Mouse (Mus musculus): ENCODE measurements around the gene Tnfaip6. TPM values are rescaled to one million over a fixed set of nuclear protein-coding genes. Genes with fewer than 3 reads are reported as not detected.

The Tnfaip6 gene
- total RNA-seq, 2 experiments from 2014 or later: not detected

DNA sequence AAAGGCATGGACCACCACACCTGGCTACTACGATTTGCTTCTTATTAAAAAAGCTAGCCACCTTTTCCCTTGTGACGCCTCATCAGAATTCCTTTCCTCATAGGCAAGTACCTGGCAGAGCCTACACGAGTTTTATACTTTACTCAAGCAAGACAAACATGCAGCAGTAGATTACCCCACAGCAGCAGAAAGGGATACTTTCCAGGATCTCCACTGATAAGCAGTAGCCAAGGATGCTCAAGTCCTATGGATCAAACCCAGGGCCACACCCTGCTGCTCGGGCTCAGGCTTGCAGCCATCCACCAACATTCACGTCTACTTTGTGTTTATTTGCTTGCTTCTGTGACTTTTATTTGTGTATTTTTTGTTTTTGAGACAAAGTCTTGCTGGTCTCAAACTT lies 8.2 kb downstream of the Tnfaip6 start:
- ATAC-seq (replicated peaks; ENCODE audit: low FRiP score, poor library complexity, severe bottlenecking): no peak

DNA sequence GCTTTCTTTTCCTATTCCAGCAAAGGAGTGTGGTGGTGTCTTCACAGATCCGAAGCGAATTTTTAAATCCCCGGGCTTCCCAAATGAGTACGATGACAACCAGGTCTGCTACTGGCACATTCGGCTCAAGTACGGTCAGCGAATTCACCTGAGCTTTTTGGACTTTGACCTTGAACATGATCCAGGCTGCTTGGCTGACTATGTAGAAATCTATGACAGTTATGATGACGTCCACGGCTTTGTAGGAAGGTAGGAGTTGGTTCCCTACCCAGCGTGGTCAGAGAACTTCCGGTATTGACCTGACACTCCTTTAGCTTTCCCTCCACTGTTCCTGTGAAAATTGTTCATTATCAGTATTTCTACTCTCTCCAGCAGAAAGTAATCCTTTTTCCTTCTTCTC lies 13.0 kb downstream of the Tnfaip6 start:
- no peak for ATAC-seq (replicated peaks; ENCODE audit: low FRiP score, poor library complexity, severe bottlenecking)

DNA sequence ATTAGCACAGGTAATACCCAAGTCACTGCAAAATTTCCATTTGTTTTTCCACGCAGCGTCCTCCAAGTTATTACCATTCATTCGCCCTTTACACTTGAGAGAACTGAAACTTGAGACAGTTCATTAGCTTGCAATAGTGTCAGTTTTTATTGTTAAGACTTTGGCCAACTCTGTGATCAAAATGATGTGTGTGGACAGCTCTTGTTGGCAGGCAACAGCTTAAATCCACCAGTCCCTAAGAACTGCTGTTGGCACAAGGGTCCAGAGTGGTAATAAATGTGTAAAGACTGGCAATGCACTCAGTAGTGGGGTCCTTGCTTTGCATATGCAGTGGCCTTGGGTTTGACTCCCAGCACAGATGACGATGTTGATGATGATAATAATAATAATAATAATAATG lies 14.5 kb downstream of the Tnfaip6 start:
- no peak for ATAC-seq (replicated peaks; ENCODE audit: low FRiP score, poor library complexity, severe bottlenecking)

DNA sequence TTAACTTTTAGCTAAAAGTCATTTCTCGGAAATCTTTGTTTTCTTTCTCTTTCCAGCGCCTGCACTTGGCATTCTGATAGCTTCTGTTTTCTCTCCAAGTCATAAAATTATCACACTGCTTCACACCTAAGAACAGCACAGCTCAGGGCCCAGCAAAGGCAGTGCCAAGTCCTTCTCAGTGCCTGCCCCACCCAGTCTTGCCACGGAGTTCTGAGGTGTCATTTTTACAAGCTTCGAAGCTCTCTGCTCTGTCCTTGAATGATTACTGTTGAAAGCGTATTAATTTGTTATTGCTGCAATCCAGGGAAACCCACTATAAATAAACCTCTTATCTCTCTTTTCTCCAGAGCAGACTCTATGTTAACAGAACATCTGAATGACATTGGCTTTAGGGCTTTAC lies 15.7 kb downstream of the Tnfaip6 start:
- no peak for ATAC-seq (replicated peaks; ENCODE audit: low FRiP score, poor library complexity, severe bottlenecking)

DNA sequence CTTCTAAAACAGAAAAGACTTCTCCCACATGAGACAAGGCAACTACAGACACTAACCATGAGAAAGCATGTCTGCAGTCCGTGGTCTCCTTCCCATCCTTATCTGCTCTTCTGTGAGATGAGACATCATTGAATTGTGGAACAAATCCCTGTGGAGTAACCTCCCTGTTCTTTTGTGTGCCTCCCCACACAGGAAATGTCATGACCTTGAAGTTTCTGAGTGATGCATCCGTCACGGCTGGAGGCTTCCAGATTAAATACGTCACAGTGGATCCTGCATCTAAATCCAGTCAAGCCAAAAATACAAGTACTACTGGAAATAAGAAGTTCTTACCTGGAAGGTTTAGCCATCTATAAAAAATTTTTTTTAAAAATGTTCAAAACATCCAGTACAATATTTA lies 17.8 kb downstream of the Tnfaip6 start:
- no peak for ATAC-seq (replicated peaks; ENCODE audit: low FRiP score, poor library complexity, severe bottlenecking)

DNA sequence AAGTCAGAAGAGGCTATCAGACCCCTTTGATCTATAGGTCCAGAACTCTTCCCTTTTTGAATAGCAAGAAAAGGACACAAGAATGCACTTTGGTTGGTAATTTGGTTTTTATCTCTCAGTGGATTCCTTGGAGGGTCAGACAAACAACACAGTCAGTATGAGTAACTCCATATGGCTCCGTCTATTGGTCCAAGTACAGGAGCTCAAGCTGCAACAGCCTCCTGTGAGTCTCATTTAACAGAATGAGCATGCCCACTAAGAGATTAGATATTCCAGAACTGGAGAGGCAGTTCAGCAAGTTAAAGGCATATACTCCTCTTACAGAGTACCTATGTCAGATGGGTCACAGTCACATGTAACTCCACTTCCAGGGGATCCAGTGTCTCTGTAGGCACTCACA lies 19.3 kb downstream of the Tnfaip6 start:
- ATAC-seq (replicated peaks; ENCODE audit: low FRiP score, poor library complexity, severe bottlenecking): no peak

DNA sequence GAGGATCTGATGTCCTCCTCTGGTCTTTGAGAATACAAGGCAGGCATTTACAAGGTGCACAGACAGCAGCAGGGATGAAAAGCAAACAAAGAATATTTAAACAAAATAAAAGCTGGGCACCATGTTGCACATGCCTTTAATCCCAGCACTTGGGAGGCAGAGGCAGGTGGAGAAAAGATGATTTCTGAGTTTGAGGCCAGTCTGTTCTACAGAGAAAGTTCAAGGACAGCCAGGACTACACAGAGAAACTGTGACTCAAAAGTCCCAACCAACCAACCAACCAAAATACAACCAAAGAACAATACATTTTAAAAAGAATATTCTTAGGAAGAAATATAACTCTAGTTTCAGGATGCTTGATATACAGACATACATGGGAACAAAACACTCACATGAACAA lies 19.9 kb downstream of the Tnfaip6 start:
- no peak for ATAC-seq (replicated peaks; ENCODE audit: low FRiP score, poor library complexity, severe bottlenecking)

DNA sequence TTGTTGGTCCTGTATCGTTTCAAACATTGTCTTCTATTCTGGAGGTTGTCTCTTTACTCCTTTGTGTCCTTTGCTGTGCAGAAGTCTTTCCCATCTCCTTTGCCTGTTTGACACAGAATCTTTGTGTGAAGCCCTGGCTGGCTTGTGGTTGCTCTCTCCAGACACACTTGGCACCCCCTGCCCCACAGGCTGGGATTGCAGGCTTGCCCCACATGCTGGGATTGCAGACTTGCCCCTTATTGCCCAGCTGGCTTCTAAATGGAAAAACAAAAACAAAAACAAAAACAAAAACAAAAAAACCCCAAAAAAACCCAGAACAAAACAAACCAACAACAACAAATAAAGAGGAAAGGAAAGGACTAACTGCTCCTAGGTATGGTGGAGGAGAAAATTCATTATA lies 30.8 kb downstream of the Tnfaip6 start:
- no peak for ATAC-seq (replicated peaks; ENCODE audit: low FRiP score, poor library complexity, severe bottlenecking)

DNA sequence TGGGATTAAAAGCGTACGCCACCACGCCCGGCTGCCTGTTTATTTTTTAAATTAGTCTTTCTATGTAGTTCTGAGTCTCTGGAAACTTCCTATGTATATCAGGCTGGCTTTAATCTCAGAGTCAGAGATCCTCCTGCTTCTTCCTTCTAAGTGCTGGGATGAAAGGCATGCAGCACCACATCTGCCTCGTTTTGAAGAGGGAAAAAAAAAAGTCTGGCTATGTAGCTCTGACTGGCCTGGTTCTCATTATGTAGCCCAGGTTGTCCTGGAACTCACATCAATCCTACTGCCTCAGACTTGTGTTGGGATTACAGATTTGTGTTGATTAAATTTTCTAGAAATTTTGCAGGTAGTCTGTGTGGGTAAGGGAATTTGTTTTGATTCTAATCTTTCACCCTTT lies 33.0 kb downstream of the Tnfaip6 start:
- no peak for ATAC-seq (replicated peaks; ENCODE audit: low FRiP score, poor library complexity, severe bottlenecking)

DNA sequence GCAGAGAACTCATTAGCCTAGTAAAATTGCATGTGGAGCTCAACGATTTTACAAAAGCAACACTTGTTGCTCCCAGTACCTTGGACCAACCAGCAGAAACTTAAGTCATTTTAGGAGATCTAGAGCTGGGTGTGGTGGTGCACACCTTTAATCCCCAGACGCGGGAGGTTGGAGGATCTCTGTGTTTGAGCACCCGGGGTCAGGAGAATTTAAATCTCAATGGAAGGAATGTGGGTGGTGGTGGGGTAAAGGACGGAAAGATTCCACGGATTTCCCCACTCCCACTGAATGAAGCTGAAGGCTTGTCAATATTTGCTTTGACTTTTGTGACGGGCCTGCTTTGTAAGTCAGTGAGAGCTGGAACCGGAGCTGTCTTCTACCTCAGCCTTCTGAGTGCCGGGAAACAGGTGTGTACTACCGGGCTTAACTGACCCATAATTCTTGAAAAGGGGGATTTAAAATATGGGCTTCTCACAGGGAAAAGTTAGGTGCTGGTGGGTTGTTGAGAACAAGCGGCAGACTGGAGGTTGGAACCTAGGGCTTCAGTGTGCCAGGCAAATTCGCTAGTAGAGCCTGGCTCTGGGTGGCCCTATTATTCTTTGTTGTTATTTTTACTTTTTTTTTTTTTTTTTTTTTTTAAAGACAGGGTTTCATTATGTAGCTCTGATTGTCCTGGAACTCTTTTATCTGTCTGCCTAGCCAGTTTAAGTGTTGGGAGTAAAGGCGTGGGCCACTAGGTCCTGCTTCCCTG lies 33.6 kb downstream of the Tnfaip6 start:
- no peak for ATAC-seq (replicated peaks; ENCODE audit: low FRiP score, poor library complexity, severe bottlenecking)

DNA sequence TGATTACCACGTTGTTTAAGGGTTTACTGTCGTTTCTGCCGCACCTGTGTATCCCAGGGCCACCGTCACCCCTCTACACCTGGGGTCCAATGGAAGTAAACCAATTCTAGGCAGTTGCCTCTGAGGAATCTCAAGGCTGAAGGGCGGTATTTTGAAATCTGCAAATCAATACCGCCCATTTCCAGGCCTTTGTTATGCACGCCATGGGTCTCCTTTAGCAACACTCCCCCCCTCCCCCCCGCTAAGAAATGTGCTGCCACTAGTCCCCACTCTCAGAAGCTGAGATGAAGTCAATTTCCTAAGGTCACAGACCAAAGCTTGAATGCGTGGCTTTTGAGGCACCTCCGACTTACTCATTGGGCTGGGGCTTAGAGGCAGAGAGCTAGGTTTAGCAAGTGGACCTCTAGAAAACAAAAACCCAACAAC lies 34.3 kb downstream of the Tnfaip6 start:
- ATAC-seq (replicated peaks; ENCODE audit: low FRiP score, poor library complexity, severe bottlenecking): no peak

DNA sequence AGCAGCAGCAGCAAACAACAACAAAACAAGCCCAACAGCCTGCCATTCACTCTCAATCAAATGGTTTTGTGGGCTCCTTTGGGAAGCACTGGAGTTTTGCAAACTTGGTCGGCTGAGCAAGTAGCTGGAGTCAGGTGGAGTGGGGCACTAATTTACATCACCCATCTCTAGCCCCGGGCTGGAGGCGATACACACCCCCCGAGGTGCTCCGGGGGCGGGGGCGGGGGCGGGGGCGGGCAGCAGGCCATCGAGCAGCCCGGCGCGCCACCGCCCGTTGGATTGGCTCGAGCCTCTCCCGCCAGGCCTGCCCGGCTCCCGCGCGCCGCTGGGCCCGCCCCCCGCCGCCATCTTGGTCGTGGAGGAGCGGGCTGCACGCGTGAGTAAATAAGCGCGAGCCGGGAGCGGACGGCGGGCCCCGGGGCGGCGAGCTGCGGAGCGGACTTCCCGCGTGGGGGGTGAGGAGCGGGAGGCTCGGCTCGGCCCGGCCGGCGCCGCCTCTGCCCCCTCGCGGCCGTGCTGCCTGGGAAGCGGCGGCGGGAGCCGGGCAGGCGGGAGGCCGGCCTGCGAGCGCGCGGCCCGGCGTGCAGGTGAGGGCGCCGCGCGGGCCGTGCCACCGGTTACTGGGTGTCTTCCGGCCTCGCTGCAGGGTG lies 34.8 kb downstream of the Tnfaip6 start, which contains the start of gene Rif1:
Rif1 (plus strand) TSS at position 342 of the 650 bp plus-strand sequence.
- peak; percentile 96 for ATAC-seq (replicated peaks; ENCODE audit: low FRiP score, poor library complexity, severe bottlenecking)

DNA sequence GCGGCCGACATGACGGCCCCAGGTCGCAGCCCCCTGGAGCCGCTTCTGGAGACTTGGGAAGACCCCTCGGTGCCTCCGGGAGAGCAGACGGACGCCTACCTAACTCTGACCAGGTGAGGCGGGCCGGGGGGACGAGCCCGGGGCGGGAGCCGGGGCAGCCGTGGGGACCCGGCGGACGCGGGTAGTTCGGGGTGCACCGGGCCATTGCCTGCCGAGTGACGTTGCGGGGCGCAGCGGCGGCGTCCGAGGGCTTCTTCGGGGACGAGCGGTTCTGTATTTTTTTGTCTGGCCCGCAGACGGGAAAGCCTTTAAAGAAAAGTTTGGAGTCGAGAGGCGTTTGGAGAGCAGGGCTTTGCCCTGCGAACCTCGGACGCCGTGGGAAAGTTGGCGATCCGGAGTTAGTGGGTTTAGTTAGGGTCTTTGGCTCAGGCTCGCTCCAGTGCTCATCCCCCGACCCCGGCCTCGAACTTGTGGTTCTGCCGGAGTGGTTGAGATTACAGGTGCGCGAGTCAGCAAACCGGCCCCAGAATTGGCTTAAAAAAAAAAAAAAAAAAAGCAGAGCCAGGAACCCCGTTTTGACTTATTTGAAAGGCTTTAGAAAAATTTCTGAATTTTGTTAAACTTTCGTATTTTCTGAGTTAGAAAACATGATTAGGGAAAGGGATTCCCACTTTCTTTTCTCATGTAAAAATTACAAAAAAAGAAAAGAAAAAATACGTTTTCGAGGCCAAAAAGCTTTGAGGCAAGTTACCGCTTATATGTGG lies 35.5 kb downstream of the Tnfaip6 start:
- peak; percentile 51; the same call in 1 of the 2 replicates for ATAC-seq (replicated peaks; ENCODE audit: low FRiP score, poor library complexity, severe bottlenecking)

DNA sequence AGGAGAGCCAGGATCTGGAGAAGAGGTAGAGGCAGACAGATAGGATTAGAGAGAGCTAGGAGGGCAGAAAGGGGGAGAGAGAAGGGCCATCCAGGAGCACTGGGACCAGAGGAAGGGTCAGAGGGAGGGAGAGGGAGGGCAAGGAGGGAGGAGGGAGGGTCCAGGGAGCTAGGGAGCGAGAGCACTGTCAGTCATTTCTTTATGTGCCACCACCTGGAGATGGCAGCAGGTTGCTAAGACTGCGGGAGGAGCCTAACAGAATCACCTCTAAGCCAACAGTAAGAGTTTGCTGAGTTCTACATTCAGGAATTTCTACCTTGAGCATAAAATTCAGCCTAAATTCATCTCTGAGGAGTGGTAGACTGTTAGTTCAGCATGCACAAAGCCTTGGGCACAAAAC lies 40.9 kb downstream of the Tnfaip6 start:
- no peak for ATAC-seq (replicated peaks; ENCODE audit: low FRiP score, poor library complexity, severe bottlenecking)

DNA sequence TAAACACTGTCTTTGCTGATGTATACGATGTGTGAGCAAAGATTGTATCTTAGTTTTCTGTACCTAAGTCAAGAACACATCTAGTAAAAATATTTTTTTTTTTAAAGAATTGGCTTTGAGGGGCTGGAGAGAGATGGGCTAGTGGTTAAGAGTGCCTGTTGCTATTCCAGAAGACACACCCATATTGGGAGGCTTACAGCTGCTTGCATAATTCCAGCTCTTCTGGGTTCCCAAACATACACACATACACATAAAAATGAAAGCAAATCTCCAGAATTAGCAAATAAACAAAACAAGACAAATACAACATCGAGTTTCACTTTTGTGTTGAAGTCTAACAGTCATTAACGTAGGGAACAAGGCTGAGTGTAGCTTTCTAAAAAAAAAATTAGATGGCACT lies 46.2 kb downstream of the Tnfaip6 start:
- no peak for ATAC-seq (replicated peaks; ENCODE audit: low FRiP score, poor library complexity, severe bottlenecking)

DNA sequence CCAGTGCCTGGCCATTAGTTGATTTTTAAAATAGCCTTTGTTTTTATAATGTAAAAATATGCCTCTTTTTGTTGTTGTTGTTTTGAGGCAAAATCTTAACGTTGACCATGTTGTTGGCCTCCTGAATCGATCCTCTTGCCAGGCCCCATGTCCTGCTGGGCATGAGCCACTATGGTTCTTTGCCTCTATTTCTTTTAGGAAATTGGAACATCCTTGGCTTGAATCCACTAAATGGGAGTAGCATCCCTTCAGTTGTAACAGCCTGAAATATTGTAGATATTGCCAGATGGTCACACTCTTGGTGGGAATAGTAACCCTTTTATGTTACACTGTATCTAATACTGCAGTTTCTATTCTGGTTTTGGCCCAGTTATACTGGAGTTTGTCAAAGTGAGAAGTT lies 46.8 kb downstream of the Tnfaip6 start:
- ATAC-seq (replicated peaks; ENCODE audit: low FRiP score, poor library complexity, severe bottlenecking): no peak

Other genes starting within 250 kb of the Tnfaip6 start
- gene Rbm43, start 102.8 kb upstream of the Tnfaip6 start, total RNA-seq (2015; ENCODE audit: low replicate concordance): 36.5 and 45.0 TPM in 2 replicates
- 14.9 and 30.3 TPM in 2 replicates for gene Rbm43, start 102.8 kb upstream of the Tnfaip6 start, total RNA-seq (2017; ENCODE audit: low replicate concordance)
- gene Nmi, start 64.5 kb upstream of the Tnfaip6 start, total RNA-seq (2015; ENCODE audit: low replicate concordance): 7.9 and 23.5 TPM in 2 replicates
- 20.0 and 20.3 TPM in 2 replicates for gene Nmi, start 64.5 kb upstream of the Tnfaip6 start, total RNA-seq (2017; ENCODE audit: low replicate concordance)
- gene Rif1, start 34.8 kb downstream of the Tnfaip6 start, total RNA-seq (2015; ENCODE audit: low replicate concordance): 76.7 and 82.9 TPM in 2 replicates
- 79.9 and 133 TPM in 2 replicates for gene Rif1, start 34.8 kb downstream of the Tnfaip6 start, total RNA-seq (2017; ENCODE audit: low replicate concordance)

All from erythroid progenitor cell, adult 5-6 weeks (primary cell).